Mouse (Mus musculus): ENCODE data around the gene BC029722. TPM values are rescaled to one million over a fixed set of nuclear protein-coding genes. Genes with fewer than 3 reads are reported as not detected.

The BC029722 gene
- total RNA-seq, 4 experiments from 2014 or later: 23.2 to 31.3 (median 27.6) TPM

DNA sequence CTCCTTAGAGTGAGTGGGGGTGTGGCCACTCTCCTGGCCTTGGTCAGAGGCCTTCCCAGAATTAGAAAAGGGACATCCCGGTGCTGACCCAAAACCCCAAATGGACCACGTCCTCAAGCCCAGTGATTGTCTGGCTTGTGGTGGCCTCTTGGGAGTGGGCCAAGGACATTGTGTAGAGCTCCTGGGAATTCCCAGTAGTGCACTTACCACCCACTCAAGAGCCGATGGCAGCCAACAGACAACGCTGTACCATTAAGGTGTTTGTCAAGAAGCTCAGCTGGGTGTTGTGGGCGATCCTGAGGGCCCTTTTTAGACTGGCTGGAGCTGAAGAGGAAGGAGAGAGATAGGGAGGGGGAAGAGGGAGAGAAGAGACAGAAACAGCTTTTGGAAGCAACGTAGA lies 34.7 kb downstream of the BC029722 start:
- no peak for DNase-seq (ENCODE audit: low spot score in 2 of 2)

DNA sequence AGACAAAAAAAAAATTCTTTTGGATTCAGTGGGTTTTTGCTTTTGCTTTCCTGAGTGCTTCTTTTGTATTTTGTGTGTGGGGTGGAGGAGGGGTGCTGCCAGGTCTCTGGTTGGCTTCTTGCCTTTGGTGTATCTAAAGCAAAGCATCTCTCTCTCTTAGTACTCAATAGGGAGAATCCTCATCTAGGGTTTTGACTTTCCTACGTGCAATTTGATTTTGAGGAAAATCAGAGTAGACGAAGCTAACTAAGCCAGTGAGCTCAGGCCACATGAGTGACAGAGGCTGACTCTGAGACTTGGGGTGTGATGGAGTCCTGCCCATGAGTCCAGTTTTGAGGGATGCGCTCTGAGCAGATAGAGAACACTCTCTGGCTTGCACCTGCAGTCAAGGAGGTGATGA lies 39.7 kb downstream of the BC029722 start:
- DNase-seq (ENCODE audit: low spot score in 2 of 2): no peak

DNA sequence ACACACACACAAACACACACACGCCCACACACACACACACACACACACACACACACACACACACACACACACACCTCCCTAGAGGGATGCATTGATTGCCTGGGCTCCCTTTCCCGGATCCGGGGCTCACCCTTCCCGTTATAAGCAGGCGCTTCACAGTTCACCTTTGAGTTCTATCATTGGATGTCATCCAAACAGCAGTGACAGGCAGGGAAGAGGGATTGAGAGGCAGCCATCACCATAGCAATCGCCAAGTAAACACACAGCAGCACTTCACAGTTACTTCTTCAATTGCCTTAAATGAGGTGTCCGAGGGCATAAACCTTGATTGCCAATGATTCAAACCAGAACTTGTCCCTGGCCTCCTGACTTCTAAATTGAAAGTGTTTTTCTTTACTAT lies 40.2 kb downstream of the BC029722 start:
- no peak for DNase-seq (ENCODE audit: low spot score in 2 of 2)

DNA sequence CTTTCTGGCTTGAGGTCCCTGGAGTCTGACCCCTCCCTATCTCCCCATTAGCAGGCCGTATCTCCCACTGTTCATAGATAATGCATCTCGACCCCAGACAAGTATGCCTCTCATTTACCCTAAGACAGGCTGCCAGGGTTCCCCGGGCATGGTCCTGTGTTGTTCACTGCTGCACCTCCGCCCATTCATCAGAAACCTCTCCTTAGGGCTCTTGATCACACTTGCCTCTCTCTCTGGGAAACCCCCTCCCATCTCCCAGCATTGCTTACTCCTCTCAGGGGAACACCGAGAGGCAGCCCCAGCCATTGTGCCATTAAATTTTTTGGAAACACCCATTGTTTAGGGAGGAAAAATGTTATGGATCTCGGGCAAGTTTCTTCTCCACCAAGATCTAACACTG lies 41.2 kb downstream of the BC029722 start:
- no peak for DNase-seq (ENCODE audit: low spot score in 2 of 2)

DNA sequence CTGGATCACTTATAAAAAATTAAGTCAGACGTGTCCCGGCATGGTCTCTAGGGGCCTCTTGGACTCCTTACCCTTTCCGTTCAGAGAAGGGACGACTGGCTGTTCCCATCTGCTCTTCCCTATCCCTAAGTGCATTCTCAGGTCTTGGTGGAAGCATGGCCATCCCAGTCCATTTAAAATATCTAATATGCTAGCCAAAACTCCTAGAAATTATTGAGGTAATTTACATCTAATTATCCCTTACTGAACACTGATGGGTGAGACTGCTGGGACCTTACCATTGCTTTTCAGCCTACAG lies 41.6 kb downstream of the BC029722 start:
- no peak for DNase-seq (ENCODE audit: low spot score in 2 of 2)

DNA sequence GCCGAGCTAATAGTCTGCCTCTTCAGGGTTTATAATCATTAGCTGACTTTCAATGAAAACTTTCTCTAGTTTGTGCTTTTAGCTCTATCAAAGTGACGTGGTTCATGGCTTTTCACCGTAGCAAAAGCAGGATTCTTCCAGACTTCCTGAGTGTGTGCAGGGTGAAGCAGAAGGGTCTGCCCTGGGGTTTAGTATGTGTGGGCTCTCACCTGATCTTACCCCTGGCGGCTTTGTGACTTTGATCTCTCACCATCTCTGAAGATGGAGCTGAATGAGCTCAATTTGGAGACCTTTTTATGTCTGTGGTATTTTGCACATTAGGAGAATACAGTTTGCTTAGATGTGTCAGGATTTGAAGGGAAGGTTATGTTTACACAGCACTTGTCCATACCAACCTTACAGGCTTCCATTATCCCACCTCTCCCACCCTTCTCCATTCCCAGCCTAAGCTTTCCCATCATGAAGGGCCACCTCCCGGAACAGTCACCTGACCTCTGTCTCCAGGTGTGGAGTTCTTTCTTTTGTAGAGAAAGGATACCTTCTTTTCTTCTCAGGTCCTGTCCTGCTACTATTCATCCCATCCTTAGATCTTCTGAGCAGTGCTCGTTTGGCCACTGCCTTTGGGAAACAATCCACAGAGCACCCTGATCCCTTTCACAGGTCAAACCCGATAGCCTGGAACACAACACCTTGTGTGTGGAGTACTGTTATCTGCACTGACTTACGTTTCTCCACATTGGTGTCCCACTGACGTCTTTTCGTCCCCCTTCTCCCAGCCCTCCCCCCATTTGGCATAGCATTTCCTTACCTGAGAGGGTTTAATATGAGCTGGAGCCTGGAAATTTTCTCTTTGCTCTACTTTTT lies 42.2 kb downstream of the BC029722 start:
- no peak for DNase-seq (ENCODE audit: low spot score in 2 of 2)

DNA sequence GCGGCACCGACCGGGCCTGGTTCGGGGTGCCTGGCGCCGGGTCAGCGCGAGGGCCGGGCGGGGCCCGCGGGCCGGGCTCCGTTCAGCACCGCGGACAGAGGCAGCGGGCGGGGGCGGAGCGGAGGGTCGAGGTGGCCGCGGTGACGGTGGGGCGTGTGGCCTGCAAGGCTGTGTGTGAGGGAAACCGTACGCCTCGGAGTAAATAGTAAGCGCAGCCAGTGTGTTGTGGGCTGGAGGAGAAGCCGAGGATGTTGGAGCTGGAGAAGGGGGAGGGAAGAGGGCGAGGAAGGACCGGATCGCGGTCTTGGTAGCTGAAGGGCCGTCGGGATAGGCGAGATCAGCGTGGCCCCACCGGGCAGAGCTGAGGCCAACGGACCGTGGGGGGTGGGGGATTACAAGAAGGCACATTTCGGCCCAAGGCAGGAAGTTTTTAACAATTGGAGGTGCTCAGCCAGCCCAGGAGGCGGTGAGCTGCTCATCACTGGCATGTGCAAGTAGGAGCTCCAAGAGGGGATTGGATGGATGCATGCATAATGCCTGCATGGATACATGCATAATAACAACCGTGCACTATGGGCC lies 43.5 kb downstream of the BC029722 start:
- peak in 1 of 2 experiments; percentile 17 for DNase-seq (ENCODE audit: low spot score in 2 of 2)

DNA sequence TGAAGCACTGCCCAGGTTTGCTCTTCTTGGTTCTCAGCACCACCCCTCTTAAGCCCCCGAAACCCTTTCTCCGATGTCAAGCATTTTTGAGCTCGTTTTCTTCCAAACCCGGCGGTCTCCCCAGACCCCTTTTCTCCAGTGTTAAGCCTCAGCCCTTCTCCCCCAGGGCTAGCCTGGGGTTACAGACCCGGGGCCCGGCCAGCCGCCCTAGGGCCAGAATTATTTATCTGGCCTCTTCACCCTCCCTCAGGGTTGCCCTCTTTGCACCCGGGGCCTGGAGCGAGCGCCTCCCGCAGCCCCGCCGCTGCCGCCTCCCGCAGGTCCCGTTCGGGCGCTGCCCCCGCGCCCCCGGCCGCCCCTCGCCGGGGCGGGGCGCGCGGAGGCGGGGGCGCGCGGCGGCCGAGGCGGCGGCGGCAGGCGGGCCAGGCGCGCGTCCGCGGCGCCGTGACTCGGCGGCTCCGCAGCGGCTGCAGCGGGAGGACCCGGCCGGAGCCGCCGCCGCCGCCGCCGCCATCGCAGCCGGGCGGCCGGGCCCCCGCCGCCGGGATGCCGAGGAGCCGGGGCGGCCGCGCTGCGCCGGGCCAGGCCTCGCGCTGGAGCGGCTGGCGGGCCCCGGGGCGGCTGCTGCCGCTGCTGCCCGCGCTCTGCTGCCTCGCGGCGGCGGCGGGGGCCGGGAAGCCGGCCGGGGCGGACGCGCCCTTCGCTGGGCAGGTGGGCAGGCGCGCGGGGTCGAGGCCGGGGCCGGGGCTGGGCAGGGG lies 44.1 kb downstream of the BC029722 start, which contains the start of gene Mmp24:
Mmp24 (plus strand) TSS at position 416 of the 758 bp plus-strand sequence.
- no peak for DNase-seq (ENCODE audit: low spot score in 2 of 2)

DNA sequence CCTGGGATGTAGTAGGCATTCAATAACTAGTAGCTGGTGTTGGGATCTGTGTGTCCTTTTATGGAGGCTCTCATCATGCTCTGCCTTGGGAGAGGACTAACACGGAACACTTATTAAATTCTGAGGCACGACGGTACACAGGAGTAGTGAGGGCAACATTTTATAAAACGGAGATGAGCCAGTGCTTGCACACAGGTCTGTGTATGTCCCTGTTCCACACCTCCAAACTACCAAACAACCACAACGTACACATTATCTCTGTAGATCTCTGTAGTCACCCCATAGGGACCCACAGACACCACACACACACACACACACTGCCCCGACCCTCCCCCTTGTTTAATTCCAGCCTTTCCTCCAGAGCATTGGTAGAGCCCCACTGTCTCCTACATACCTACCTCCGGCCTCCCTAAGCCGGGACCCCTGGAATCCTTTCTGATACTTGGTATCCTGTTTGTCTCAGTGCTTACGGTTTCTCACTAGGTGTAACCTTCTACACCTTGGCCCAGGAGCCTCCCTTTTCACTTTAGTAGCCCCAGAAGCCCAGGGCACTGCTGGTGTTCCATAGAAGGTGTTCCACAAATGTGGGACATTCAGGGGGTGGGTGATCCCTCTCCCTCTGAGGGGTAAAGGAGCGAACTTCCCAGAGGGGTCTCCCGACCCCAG lies 44.8 kb downstream of the BC029722 start:
- no peak for DNase-seq (ENCODE audit: low spot score in 2 of 2)

DNA sequence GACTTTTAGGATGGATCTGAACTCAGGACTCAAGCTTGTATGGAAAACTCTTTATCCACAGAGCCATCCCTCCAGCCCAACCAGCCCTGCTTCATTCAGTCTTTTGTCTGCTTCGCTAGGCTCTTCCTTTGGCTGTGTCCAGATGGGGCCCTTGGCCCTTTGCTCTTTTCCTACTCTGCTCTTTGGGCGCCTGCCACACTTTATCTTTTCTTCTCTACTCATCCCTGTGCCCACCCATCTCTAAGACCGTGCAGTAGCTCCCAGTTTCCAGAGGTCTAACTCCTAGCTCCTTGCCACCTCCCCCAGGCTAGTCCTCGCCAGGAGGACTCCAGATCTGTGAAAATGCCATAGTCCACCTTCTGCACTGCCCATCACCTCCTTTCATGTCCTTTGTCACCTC lies 45.6 kb downstream of the BC029722 start:
- DNase-seq (ENCODE audit: low spot score in 2 of 2): no peak

Other genes with a start within 250 kb of the BC029722 start
- 1 to 10 TPM; 5.2 to 6.2 (median 5.6) TPM for gene Gss, start 226.6 kb downstream of the BC029722 start, total RNA-seq (2022)
- 1 to 10 TPM; 2.8 to 4.8 (median 3.3) TPM for gene Myh7b, start 208.2 kb downstream of the BC029722 start, total RNA-seq (2022)
- gene Trpc4ap, start 127.0 kb downstream of the BC029722 start, total RNA-seq (2022): 100 to 1,000 TPM in 3 of 4 experiments, 10 to 100 TPM in 1; 95.4 to 104 (median 101) TPM
- 1 to 10 TPM; 3.1 to 4.5 (median 3.8) TPM for gene Edem2, start 90.0 kb downstream of the BC029722 start, total RNA-seq (2022)
- gene Gm17581, start 83.6 kb downstream of the BC029722 start, total RNA-seq (2022): not detected
- gene Procr, start 68.3 kb downstream of the BC029722 start, total RNA-seq (2022): 10 to 100 TPM in 1 of 4 experiments, 1 to 10 TPM in 3; 5.1 to 10.2 (median 7.5) TPM
- gene Mmp24, start 44.1 kb downstream of the BC029722 start, total RNA-seq (2022): not detected
- 10 to 100 TPM; 44.3 to 49.9 (median 48.6) TPM for gene Eif6, start 7.5 kb upstream of the BC029722 start, total RNA-seq (2022)
- gene Fam83c, start 15.4 kb upstream of the BC029722 start, total RNA-seq (2022): not detected
- gene Uqcc1, start 110.9 kb upstream of the BC029722 start, total RNA-seq (2022): 100 to 1,000 TPM; 154 to 182 (median 168) TPM
- gene Gm15557, start 121.3 kb upstream of the BC029722 start, total RNA-seq (2022): not detected
- gene Gdf5, start 125.9 kb upstream of the BC029722 start, total RNA-seq (2022): under 1 TPM in 2 of 4 experiments, not detected in 2; 0.16 to 0.19 TPM
- 1 to 10 TPM; 4.1 to 4.5 (median 4.2) TPM for gene Cep250, start 137.0 kb upstream of the BC029722 start, total RNA-seq (2022)
- under 1 TPM in 2 of 4 experiments, not detected in 2; 0.54 to 0.76 TPM for gene 6430550D23Rik, start 188.6 kb upstream of the BC029722 start, total RNA-seq (2022)
- 10 to 100 TPM; 42.5 to 54.4 (median 49.1) TPM for gene Ergic3, start 188.6 kb upstream of the BC029722 start, total RNA-seq (2022)
- not detected for gene Fer1l4, start 233.5 kb upstream of the BC029722 start, total RNA-seq (2022)
- 1 to 10 TPM in 2 of 4 experiments, under 1 TPM in 1, not detected in 1; 0.83 to 1.2 (median 1.2) TPM for gene Spag4, start 245.7 kb upstream of the BC029722 start, total RNA-seq (2022)

All from gastrocnemius, adult 8-10 months (tissue).